Mouse (Mus musculus) neural tube, embryonic 10.5 days (tissue): ENCODE data around the gene Ssr4.
"Not testable (repeated sequence)": the region's sequence is repeated elsewhere in the genome, so short reads cannot be mapped to it uniquely, and the experiment has no call there.

Experiments used
- DNase-seq: peaks from one replicate; pipeline ENCODE4 v3.0.0-alpha.2; 2017; ENCODE audit warnings: low spot score; ENCODE audit errors: extremely low spot score

The Ssr4 gene

GRCm38 (mm10) chrX:73786364-73787224 is at the start of gene Ssr4, which contains the start of gene Idh3g:
Ssr4 (plus strand) TSS chrX:73787028.
Idh3g (minus strand) TSS chrX:73786897.
- peak; percentile 92 for DNase-seq

DNA sequence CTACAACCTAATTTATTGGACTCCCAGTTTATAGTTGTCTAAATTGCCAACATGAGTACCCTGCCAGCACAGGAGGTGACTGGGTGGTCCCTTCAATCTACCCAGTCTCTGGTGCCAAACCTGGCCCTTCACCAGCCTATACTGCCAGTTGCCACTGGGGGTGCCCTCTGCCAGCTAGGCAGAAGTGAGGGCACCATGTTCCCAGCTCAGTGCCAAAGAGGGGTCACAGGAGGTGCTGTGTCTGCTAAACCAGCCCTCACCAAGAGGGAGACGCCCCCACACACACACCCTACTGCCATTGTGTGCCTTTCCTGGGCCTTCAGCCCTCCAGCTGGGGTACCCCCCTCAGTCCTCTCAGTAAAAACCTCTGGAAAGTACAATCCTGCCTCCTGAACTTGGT is 48.7 kb upstream of the Ssr4 start:
- no peak for DNase-seq

DNA sequence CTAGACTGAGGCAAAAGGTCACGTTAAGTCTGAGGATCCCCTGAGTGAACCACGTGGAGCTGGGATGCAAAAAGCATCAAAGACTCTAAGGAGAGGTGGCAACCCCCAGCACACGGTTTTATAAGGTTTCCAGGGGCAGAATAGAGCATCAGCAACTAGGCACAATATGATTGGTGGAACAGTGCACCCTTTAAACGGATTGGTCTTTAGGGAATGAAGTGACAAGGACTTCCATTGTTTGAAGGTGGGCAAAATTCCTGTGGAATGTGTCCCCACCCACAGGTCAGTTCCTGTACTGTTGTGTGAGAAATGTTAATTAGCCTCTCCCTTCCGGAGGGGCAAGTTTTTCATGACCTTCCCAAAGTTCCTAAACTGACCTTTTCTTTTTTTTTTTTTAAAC is 47.7 kb upstream of the Ssr4 start:
- no peak for DNase-seq

DNA sequence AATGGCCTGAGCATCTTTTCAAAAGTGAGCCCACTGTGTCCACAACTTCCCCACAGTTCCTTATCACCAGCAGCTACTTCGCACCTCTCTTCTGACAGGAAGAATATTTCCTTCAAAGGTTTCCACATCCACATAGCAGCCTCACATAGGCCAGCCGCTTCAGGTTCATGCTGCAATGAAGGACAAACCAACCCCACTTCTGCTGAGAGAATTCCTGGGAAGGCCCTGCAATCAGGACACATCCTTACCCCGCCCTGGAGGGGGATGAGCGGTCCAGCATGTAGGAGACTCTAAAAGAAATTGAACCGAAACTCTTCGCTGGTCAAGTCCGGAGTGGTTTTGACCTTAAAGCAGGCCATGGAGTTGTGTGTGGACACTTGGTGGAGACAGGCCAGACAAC is 47.0 kb upstream of the Ssr4 start:
- DNase-seq, result not testable (repeated sequence)

DNA sequence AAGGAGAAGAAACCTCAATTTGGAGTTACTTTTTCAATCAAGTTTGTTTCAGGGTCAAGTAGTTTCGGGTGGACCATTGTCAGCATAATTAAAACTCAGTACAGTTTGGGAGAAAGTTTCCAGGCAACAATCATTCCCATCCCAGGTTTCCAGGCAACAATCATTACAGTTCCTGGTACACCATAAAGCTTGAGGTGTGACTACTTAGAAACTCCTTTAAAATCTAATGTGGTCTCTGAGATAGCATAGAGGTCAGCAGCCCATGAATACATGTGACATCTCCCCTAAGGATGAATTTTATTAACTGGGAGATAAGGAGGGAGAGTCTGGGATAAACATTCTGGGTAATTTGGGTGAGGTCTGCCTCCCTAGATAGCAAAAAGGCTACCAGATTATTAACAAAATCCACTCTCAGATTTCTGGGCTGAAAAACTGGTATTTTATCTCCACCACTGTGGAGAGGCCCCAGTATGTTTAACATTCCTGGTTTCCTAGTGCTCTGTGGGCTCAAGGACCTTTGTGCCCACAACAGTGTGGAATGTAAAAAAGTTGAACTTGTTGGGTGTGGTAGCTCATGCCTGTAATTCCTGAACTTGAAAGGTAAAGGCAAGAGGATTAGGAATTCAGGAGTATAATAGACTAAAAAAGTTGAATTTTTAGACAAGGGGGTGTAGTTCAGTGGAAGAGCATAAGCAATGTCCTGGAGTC is 41.9 kb upstream of the Ssr4 start:
- no peak for DNase-seq

GRCm38 (mm10) chrX:73748977-73749376 is 37.9 kb upstream of the Ssr4 start:
- no peak for DNase-seq

DNA sequence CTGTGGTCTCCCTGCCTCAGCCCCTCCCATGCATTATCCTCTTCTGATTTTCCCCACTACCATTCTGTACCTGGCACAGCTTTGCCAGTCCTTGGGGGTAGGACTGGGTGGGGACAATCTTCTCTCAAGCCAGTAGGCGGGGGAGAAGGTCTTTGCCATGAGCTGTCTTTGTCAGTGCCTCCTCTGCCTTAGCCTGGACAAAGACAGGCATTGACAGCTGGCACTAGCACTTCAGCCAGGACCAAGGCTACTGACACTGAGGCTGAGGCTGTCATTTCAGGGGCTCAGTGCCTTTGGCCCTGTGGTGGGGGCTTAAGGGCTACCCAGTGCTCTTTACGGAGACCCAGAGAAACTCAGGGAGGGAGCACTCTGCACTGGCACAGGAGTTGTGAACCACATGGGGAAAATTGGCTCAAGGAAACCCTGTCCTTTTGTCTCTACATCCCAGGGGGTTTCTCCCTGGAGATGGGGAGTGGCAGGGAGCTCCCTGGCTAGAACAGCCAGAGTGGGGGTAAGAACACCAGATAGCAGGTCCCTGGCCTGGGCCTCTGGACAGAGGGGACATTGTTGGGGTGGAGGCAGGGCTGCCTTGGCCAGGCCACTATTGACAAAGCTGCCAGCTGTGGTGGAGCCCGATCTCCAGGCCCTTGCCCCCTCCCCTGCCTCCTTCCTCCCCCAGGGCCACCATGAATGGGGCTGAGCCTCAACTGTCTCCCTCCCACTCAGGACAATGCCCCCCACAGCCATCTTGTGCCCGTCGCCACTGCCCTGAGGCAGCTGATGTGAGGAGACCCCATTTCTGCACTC is 30.3 kb upstream of the Ssr4 start, which contains the start of gene Plxnb3:
TSS of gene Plxnb3 (plus strand) at position 757 of the 807 bp plus-strand sequence.
- no peak for DNase-seq

GRCm38 (mm10) chrX:73758611-73759290 is 28.1 kb upstream of the Ssr4 start:
- no peak for DNase-seq

GRCm38 (mm10) chrX:73765311-73765710 is 21.5 kb upstream of the Ssr4 start:
- no peak for DNase-seq

- peak; percentile 20 for DNase-seq
Observed at GRCm38 (mm10) chrX:73767267-73767666, 19.6 kb upstream of the Ssr4 start.

DNA sequence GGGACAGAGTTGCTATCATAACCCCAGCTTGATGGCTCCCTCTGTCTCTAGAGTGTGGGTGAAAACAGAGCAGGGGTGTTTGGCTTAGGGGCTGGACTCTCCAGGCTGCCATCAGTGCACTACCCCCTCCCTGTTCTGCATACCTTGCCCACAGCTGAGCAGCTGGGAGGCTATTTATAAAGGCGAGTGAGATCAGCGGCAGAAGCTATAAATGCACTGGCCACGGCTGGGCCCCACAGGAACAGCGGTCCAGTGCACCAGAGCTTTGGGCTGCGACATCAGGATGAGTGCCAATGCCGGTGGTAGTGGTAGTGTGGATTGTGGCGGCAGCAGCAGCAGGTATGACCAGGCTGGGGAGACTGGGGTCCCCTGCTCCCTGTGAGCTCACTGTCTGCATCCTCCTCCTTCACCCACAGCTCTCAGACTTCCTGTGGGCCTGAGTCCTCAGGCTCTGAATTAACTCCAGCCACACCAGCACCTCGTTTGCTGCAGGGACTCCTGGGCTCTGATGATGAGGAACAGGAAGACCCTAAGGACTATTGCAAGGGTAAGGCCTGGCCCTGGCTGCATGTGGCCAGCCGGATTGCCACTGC is 12.6 kb upstream of the Ssr4 start, which contains the start of gene Srpk3:
TSS of gene Srpk3 (plus strand) at position 238 of the 593 bp plus-strand sequence.
- no peak for DNase-seq

- no peak for DNase-seq
Observed at GRCm38 (mm10) chrX:73774802-73775483, 11.9 kb upstream of the Ssr4 start.

DNA sequence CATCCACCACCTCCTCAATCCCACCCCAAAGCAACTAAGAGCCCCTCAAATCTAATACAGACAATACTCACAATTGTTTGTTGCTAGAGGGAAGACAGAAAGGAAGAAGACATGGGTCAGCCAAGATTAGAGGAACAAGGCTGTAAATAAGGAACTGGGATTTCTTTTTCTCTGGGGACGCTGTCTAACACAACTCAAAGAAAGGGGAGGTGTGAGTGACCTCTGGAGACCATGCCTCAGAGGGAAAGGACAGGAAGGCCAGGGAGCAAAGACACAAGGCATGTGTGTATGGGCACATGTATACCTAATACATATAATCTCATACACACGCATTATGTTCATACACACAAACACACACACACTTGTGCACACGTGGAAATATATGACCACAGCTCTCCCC is 4.6 kb upstream of the Ssr4 start:
- no peak for DNase-seq

GRCm38 (mm10) chrX:73785666-73786065 is 1.2 kb upstream of the Ssr4 start:
- DNase-seq, result no peak

DNA sequence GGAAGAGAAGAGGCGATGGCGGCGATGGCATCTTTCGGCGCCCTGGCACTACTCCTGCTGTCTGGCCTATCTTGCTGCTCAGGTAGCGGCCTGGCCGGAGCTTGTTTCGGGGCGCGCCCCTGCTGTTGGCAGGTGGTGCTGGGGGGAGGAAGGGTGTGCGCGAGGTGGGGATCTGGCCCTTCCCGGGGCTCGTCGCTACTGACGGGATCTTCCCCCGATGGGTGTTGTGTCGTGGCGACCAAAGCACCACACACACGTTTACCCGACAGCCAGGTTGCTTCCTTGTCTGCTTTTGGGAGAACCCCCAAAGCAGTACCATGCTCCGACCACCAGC is 364 bp downstream of the Ssr4 start:
- DNase-seq, result no peak

DNA sequence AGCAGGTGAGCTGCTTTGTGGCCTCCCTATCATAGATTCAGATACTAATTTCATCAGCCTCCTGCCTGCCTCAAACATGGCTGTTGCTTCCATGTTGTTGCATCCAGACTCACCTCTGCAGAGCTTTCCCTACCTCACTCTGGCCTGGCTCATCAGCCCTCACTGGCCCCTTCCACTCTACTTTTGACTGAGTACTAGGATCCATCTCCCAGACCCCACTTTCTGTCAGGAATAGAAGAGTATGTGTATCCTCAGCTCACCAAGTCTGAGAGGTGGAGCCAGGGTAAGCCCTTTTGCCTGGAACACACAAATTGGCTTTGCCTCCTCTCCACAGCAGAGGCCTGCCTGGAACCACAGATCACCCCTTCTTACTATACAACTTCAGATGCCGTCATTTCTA is 1.7 kb downstream of the Ssr4 start:
- no peak for DNase-seq

DNA sequence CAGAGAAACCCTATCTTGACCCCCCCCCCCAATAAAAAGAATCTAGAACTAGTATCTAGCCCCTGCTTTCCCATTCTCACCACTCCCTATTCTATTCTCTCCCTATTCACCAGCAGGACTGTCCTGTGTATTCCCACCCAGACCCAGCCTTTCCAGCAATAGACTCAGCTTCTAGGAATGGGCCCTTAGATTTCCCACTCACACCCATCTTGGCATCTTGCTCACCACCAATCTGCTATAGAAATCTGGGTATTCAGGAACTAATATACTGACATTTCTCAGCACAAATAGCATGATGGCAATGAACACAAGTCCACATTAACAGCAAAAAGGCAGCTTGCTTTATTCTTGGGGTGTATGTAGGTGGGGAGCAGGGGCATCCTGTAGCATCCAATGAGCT is 6.2 kb downstream of the Ssr4 start:
- no peak for DNase-seq

DNA sequence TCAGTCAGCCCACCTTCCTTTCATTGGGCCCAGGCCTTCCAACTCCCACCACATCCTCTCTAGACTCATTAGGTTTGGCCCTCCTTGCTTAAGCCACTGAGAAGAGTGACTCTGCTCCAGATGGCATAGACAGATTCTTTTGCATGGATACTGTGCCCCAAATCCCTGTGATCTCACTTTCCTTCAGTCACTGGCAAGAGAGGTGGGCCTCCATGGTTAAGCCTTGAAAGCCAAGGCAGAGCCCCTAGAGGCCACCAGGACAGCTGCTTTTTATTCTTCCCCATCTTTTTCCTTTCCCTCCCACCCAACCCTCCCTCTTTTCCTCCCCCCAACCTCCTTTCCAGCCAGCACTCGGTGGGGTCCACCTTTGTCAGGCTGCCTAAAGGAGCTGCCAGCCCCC is 6.7 kb downstream of the Ssr4 start:
- DNase-seq, result no peak

GRCm38 (mm10) chrX:73797511-73797910 is 10.7 kb downstream of the Ssr4 start:
- DNase-seq, result no peak

- DNase-seq, result peak; percentile 55
Observed at GRCm38 (mm10) chrX:73798502-73798901, 11.7 kb downstream of the Ssr4 start.
